Comparison of ENCODE assay signal across 18 mouse cellular contexts in genomic region chr8:77494376-77495328, GRCm38 (mm10). TPM values are rescaled to one million over a fixed set of nuclear protein-coding genes. Genes with fewer than 3 reads are reported as not detected.
DNase-seq lines count a peak whose midpoint lies in the region; ATAC-seq and TF ChIP-seq lines count a peak whose summit lies in the region.
"Had no signal": no experiment of that assay in that cellular context is flagged by ENCODE, and none has a peak within 500 bp of the region (broad histone marks: within the 10 kb centered on the region; RNA-seq: fewer than 3 reads in every experiment).

No protein-coding gene starts in this region.

- peak; percentile 51 for DNase-seq in kidney, adult 2 months
- no peak for DNase-seq in kidney, adult 8-10 months
- no peak for DNase-seq in adrenal gland, adult 18-20 months (ENCODE audit: low spot score in 2 of 2)
- DNase-seq in cerebellum, postnatal 4 days (ENCODE audit: low spot score in 2 of 2) = no peak
- DNase-seq: cerebellum, adult 11 months; cerebellum, postnatal 36 days; gastrocnemius, postnatal 10 days; kidney, postnatal 25 days; right cerebral cortex, postnatal 14 days had no signal

- H3K4me2 ChIP-seq in midbrain, embryonic 16.5 days (ENCODE audit: low read length) = no peak overlapping the region
- H3K4me2 ChIP-seq: forebrain, embryonic 15.5 days; liver, embryonic 12.5 days; lung, embryonic 15.5 days had no signal

- H3K4me1 ChIP-seq in kidney, adult 2 months (ENCODE audit: control insufficient read depth, insufficient read depth, low read length) = peaks cover 27% of the 10 kb centered on the region; the same call in 1 of the 2 replicates
- H3K4me1 ChIP-seq in midbrain, embryonic 16.5 days (ENCODE audit: control insufficient read depth, insufficient read depth, low read length) = no peaks in the 10 kb centered on the region
- H3K4me1 ChIP-seq: forebrain, embryonic 15.5 days had no signal

- TF ChIP-seq CTCF in kidney, adult 2 months (conservative IDR thresholded peaks at IDR 0.05; ENCODE audit: insufficient read depth, insufficient read length, low read depth, low read length) = no peak
- TF ChIP-seq CTCF in C2C12 (IDR thresholded peaks at IDR 0.05; ENCODE audit: control insufficient read depth, insufficient read depth, insufficient read length) = no peak

- H3K9ac ChIP-seq in midbrain, embryonic 16.5 days (ENCODE audit: low read depth, low read length) = no peak overlapping the region
- H3K9ac ChIP-seq: forebrain, embryonic 15.5 days; liver, embryonic 12.5 days; lung, embryonic 15.5 days had no signal

- peaks cover 89% of the 10 kb centered on the region for H3K79me2 ChIP-seq in C2C12 (ENCODE audit: control insufficient read depth, insufficient read depth)

- no peak overlapping the region for H3K4me3 ChIP-seq in kidney, adult 2 months (ENCODE audit: insufficient read depth, low read depth, low read length)
- H3K4me3 ChIP-seq in C2C12 (ENCODE audit: insufficient read depth, poor library complexity, severe bottlenecking) = no peak overlapping the region
- no peak overlapping the region for H3K4me3 ChIP-seq in midbrain, embryonic 16.5 days (ENCODE audit: low read depth, low read length)
- H3K4me3 ChIP-seq: forebrain, embryonic 15.5 days; heart, embryonic 10.5 days; liver, embryonic 12.5 days; lung, embryonic 15.5 days had no signal

- TF ChIP-seq POLR2A in kidney, adult 2 months (IDR thresholded peaks at IDR 0.05; ENCODE audit: low read depth, low read length) = no peak

- H3K79me3 ChIP-seq in C2C12 (ENCODE audit: low read depth) = peaks cover 59% of the 10 kb centered on the region

- H3K9me3 ChIP-seq in midbrain, embryonic 16.5 days (replicated peaks; ENCODE audit: control insufficient read depth, low read length, poor library complexity, severe bottlenecking) = no peaks in the 10 kb centered on the region
- H3K9me3 ChIP-seq: forebrain, embryonic 15.5 days; heart, embryonic 10.5 days; liver, embryonic 12.5 days; lung, embryonic 15.5 days had no signal

- peak; percentile 46; the same call in 1 of the 2 replicates for ATAC-seq in common myeloid progenitor, adult 5-6 weeks (replicated peaks; ENCODE audit: low read depth, poor library complexity, severe bottlenecking)
- ATAC-seq in midbrain, embryonic 16.5 days = 0 out of 2 replicates have a peak, but pooled peaks have one; percentile 17
- ATAC-seq: activated CD4-positive, CD25-positive, alpha-beta regulatory T cell, adult 4 months; forebrain, embryonic 15.5 days; intestine, embryonic 16.5 days; liver, embryonic 12.5 days had no signal

- no peaks in the 10 kb centered on the region for H3K36me3 ChIP-seq in kidney, adult 2 months (ENCODE audit: control insufficient read depth, insufficient read depth, low read length)
- H3K36me3 ChIP-seq in C2C12 (ENCODE audit: control insufficient read depth, insufficient read depth) = no peaks in the 10 kb centered on the region
- no peaks in the 10 kb centered on the region for H3K36me3 ChIP-seq in midbrain, embryonic 16.5 days (ENCODE audit: control insufficient read depth, insufficient read depth, low read length)
- H3K36me3 ChIP-seq: forebrain, embryonic 15.5 days; heart, embryonic 10.5 days; liver, embryonic 12.5 days; lung, embryonic 15.5 days had no signal

- peak overlapping the region; percentile 14; the same call in 1 of the 2 replicates for H3K27ac ChIP-seq in kidney, adult 2 months (ENCODE audit: insufficient read depth, low read depth, low read length)
- H3K27ac ChIP-seq in midbrain, embryonic 16.5 days (ENCODE audit: low read length) = no peak overlapping the region
- H3K27ac ChIP-seq: forebrain, embryonic 15.5 days; heart, embryonic 10.5 days; liver, embryonic 12.5 days; lung, embryonic 15.5 days had no signal

- WGBS in kidney, adult 2 months = 67% methylated on average over 10 of the region's 10 CpGs
- WGBS in midbrain, embryonic 16.5 days = 79% methylated on average over 10 of the region's 10 CpGs

- H3K27me3 ChIP-seq in kidney, adult 2 months (replicated peaks; ENCODE audit: control insufficient read depth, insufficient read depth, low read length) = no peaks in the 10 kb centered on the region
- H3K27me3 ChIP-seq in C2C12 (ENCODE audit: control insufficient read depth, insufficient read depth, insufficient read length) = no peaks in the 10 kb centered on the region
- no peaks in the 10 kb centered on the region for H3K27me3 ChIP-seq in midbrain, embryonic 16.5 days (ENCODE audit: control insufficient read depth, insufficient read depth, low read depth, low read length)
- H3K27me3 ChIP-seq: forebrain, embryonic 15.5 days; liver, embryonic 12.5 days; lung, embryonic 15.5 days had no signal

- no peak overlapping the region for H3ac ChIP-seq in C2C12 (ENCODE audit: control insufficient read depth, insufficient read length, low read depth)

TF ChIP-seq in C2C12, 6 proteins besides CTCF, POLR2A, EP300 and RAD21:
- TF ChIP-seq CEBPB (IDR thresholded peaks at IDR 0.05; ENCODE audit: low read depth) (no peak), FOSL1 (IDR thresholded peaks at IDR 0.05; ENCODE audit: insufficient read depth, low read length, poor library complexity, severe bottlenecking) (peak; percentile 48)

RNA-seq across cellular contexts. Expression of gene Arhgap10, which starts 23.1 kb away (rescaled TPM):
- 26.9 and 28.0 TPM in 2 replicates for polyA plus RNA-seq in kidney, adult 2 months (2012; rRNA removed)
- polyA plus RNA-seq in C2C12 (2012; fragmentation: generic; extraction: Trizol) = 17.6 TPM
- total RNA-seq in common myeloid progenitor, adult 5-6 weeks (2017) = 22.4 and 30.7 TPM in 2 replicates
- polyA plus RNA-seq in midbrain, embryonic 16.5 days (2015; fragmentation: Nextera tagmentation; extraction: Ambion mirVana) = 2.8 and 3.0 TPM in 2 replicates
- 10 to 100 TPM; 12.3 to 26.2 TPM for total RNA-seq in adrenal gland, adult 18-20 months (2021)

RNA-seq across cellular contexts. Expression of gene Prmt9, which starts 54.5 kb away (rescaled TPM):
- polyA plus RNA-seq in kidney, adult 2 months (2012; rRNA removed) = 8.0 and 8.2 TPM in 2 replicates
- polyA plus RNA-seq in C2C12 (2012; fragmentation: generic; extraction: Trizol) = 7.5 TPM
- total RNA-seq in common myeloid progenitor, adult 5-6 weeks (2017) = 21.9 and 23.2 TPM in 2 replicates
- polyA plus RNA-seq in midbrain, embryonic 16.5 days (2015; fragmentation: Nextera tagmentation; extraction: Ambion mirVana) = 25.6 and 28.3 TPM in 2 replicates
- 10 to 100 TPM; 13.5 to 19.6 TPM for total RNA-seq in adrenal gland, adult 18-20 months (2021)
